Mouse (Mus musculus) layer of hippocampus, postnatal 25 days (tissue): ENCODE measurements around the gene Gm17545. TPM values are rescaled to one million over a fixed set of nuclear protein-coding genes. Genes with fewer than 3 reads are reported as not detected.
"Not testable (repeated sequence)": the region's sequence is repeated elsewhere in the genome, so short reads cannot be mapped to it uniquely, and the experiment has no call there.

Source experiments
- DNase-seq, 2 experiments: peaks; one replicate each; pipeline ENCODE4 v3.0.0; 2022; ENCODE audit warnings: mixed read lengths in 2 of 2, low spot score in 1 of 2; ENCODE audit errors: extremely low spot score in 1 of 2
- total RNA-seq, 2 experiments: library from RNA; stranded (reverse); gene quantifications; 2 replicates each; pipeline ENCODE4 v1.2.3; 2021

Gene Gm17545
- not detected for total RNA-seq

DNA sequence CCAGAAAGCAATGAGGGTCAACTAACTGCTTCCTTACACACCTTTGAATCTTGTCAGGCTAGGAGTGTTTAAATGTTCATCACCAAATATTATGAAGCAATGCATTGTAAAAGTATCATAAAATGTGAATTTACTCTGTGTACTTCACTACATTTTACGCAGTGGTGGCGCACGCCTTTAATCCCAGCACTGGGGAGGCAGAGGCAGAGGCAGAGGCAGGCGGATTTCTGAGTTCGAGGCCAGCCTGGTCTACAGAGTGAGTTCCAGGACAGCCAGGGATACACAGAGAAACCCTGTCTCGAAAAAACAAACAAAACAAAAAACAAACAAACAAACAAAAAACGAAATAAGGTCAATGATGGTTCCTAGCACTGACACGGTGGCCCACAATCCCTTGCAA is at the start of gene Gm17545:
TSS of gene Gm17545 (plus strand) at position 301 of the 400 bp plus-strand sequence.
- not testable (repeated sequence) for DNase-seq

DNA sequence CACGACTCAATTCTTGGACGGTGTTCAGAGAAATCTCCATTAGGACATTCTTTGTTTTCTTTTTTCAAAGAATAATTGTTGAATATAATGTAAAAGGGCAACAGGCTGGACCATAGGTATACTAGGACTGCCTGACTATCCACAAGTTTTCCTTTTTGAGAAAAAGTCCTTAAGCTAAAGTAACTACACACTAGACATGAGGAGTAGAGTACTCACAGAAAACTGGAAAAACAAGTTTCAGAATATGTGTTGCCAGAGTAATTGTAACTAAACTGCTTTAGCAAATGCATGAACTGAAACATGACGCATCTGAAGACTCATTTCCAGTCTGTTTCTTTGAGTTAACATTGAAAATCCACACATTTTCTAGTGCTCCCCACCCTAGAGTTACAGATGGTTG is 48.7 kb upstream of the Gm17545 start:
- no peak for DNase-seq

DNA sequence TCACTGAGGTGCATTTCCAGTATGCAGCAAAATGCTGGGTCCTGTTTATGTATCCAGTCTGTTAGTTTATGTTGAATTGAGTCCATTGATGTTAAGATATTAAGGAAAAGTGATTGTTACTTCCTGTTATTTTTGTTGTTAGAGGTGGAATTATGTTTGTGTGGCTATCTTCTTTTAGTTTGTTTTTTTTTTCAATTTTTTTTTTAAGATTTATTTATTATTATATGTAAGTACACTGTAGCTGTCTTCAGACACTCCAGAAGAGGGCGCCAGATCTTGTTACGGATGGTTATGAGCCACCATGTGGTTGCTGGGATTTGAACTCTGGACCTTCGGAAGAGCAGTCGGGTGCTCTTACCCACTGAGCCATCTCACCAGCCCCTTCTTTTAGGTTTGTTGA is 46.5 kb upstream of the Gm17545 start:
- DNase-seq = not testable (repeated sequence)

DNA sequence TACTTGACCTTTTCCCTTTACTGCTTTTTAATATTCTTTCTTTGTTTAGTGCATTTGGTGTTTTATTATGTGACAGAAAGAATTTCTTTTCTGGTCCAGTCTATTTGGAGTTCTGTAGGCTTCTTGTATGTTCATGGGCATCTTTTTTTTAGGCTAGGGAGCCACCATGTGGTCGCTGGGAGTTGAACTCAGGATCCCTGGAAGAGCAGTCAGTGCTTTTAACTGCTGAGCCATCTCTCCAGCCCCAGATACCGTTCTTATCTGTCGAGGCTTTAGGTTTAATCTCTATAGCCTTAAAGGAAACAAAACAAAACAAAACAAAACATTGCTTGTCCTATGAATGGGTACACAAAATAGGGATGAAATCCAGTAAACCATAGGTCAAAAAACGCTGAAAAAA is 45.7 kb upstream of the Gm17545 start:
- DNase-seq = peak in 1 of 2 experiments; percentile 26

DNA sequence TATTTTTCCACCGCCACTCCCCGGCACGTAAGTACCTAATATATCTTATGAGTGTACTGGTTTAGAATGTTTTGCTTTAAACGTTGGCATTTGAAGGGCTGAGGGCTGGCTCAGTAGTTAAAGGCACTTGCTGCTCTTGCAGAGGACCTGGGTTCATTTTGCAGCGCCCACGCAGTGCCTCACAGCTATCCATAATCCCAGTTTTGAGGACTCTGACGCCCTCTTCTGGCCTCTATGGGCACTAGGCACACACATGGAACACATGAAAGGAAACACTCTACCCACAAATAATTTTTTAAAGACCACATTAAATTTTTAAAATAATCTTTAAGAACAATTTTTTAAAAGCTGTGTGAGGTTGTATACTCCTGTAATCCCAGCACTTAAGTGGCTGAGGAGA is 44.6 kb upstream of the Gm17545 start:
- no peak for DNase-seq

DNA sequence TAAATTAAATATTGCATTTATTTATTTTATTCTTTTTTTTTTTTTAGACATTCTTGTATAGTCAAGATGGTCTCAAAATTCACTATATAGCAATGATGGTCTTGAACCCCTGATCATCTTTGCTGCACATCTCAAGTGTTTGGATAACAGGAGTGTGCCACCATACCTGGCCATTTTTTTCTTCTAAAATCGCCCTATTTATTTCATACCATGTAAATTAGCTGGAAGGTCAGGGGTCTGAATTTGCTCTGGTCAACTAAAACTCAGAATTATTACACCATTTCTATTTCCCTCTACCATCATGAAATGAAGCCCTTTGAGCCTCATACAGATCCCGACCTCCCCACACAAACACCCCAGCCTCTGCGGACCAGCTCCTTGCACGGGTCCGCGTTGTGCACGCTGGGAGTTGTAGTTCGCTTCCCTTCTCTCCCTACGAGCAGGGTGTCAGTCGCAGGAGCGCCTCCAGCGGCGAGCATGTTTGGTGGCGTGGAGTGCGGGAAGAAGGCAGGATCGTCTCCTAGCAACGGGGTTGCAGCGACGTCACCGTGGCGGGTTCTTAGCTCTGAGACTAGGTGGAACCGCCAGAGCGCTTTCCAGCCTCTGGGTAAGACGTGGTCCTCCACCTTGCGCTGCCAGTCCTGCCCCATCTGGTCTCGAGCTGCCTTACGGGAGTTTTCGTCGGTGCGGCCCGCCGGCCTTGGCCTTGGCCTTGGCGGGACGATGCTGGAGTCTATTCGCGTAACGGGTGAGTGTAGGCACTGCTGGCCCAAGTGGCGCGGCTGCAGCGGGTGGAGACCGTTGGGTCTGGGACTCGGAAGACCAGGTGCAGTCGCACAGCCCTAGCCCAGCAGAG is 42.9 kb upstream of the Gm17545 start, which contains the start of gene 9530077C05Rik:
TSS of gene 9530077C05Rik (plus strand) at position 512 of the 856 bp plus-strand sequence.
- peak; percentile 91 to 94 for DNase-seq

DNA sequence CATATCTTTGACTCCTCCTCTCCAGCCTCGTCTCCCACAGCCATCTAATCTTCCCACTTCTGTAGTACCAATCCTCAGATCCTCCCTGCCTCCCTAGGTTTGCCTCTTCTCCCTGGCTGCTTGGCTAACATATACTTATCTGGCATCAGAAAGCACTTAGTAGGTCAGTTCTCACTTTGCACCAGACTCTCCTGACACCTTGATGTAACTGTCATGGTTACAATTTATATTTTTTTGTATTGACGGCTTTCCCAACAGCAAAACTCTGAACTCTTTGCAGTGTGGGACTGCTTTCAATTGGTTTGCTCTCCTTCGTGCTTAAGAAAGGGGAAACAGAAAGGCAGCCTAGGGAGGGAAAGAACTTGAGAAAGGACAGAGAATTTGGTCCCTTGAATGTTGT is 37.9 kb upstream of the Gm17545 start:
- DNase-seq = no peak

DNA sequence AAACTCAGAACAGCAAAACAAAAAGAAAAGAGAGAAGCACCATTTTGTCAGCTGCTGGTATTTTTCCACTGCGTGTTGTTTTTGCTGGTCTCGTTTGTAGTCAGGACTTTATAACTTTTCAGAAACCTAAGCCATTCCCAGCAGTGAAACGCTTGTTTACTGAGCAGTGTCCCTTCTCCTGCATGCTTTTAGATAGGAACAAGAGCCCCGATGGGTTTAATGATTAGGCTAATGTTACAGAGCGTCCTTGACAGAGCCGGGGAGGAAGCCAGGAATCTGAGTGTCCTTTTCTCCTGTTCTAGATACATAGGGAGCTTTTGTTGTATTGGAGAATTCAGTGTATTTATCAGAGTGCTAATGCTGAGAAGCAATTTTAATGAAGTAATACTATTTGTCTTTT is 36.5 kb upstream of the Gm17545 start:
- DNase-seq = no peak

DNA sequence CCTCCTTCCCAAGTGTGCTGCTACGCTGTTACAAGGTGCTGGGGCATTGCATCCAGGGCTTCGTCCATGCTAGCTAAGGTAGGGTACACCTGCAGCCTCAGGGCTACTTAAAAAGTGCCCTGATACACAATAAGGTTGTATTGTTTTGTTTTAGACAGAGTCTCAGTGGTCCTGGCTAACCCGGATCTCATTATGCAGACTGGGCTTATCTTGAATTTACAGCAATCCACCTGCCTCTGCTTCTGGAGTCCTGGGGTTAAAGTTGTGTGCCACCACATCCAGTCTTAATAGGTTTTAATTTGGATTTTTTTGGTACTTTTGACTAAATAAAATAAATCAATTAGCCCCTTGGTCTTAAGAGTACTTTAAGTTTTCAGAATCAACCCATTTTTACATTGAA is 34.2 kb upstream of the Gm17545 start:
- no peak for DNase-seq

DNA sequence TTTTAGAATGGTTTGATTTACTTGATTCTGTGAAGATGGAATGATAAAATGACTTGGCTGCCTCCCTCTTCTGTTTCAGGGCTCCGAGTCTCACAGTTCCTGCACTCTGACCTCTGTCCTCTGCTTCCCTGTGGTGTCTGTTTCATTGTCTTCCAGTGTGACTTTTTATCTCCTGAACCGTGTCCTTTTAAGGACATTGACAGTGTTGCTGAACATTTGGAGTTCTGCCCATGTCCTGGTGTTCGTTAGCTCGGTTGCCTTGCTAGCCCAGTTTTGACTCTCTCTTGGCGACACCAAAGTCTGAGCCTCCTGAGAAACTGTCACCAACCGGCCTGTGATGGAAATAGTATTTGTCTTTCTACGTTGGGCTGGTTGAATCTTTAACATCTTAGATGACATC is 33.6 kb upstream of the Gm17545 start:
- no peak for DNase-seq

DNA sequence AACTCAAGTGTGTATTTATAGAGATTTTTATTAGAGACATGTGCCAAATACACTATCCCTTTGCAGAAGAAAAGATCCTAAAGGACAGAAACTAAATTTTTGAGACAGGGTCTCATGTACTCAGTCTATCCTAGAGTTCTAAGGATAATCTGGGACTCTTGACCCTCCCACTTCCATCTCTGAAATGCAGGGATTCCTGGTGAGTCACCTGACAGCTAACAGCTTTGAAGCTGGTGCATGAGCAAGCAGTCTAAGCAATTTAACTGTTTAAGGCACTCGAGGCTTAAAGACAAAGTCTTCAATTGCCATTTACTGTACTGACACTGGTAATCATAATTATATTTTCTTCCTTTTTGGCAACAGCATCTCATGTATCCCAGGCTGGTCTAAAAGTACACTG is 31.5 kb upstream of the Gm17545 start:
- no peak for DNase-seq

DNA sequence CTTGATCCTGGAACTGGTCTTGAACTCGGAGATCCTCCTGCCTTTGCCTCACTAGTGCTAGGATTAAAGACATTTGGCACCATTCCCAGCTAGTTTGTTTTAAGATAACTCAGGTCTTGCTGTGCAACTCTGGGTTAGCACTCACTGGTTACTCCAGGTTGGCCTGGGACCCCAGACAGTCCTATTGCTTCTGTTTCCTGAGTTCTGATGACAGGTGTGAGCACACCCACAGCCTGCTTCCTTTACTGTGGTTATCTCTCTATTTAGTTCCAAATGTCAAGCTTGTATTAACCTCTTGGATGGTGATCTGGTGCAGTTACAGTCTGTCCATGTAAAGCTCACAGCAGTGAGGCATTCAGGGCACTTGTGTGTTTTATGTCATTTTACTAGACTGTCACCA is 30.6 kb upstream of the Gm17545 start:
- no peak for DNase-seq

DNA sequence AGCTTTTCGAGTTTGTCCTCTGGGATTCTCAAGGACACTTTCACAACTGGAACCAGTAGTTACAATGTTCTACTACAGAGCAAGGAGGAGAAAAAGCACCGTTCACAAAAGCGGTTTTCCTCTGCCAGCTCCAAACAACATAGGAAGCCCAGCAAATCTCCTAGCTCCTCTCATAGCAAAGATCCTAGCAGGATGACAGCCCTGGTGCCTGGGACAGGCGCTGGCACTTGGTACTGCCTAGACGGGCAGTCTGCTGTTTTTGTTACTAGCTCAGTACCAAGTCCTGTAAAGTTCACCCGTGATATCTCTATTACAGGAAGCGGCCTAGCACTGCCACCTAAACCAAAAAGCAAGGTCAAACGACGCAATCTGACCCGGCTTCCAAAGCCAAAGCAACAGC is 29.9 kb upstream of the Gm17545 start:
- DNase-seq = no peak

DNA sequence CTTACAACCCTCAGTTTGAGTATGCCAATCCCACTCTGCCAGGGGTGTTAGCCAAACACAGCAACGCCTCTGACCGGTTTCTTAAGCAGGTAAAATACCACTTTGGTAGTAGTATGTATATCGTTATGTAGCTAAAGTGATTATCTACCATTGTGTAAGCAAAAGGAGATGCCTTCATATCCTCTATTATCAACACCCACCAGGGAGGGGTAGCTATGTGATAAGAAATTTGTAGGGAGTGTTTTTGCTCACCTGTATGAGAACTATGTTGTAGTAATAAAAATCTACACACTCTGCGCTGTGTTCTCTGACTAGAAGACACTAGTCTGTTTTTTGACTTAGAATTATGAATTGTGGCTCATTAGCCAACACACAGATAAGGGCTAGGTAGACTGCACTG is 29.4 kb upstream of the Gm17545 start:
- DNase-seq = no peak

DNA sequence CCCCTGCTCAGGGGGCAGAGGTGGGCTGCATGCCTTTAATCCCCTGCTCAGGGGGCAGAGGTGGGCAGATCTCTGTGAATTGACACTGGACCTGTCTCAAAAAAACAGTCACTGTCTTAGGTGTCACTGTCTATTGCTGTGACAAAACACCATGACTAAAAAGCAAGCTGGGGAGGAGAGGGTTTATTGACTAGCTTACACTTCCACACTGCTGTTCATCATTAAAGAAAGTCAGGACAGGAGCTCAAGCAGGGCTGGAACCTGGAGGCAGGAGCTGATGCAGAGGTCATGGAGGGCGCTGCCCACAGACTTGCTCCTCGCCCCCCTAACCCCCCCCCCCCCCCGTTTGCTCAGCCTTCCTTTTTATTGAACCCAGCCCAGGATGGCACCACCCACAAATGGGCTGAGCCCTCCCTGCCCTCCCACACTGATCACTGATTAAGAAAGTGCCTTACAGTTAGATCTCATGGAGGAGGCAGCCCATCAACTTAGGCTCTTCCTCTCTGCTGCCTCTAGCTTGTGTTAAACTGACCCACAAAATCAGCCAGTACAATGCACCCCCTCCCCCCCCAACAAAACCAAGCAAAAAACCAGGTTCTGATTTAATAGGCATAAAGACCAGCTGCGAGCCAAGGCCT is 25.9 kb upstream of the Gm17545 start:
- no peak for DNase-seq

DNA sequence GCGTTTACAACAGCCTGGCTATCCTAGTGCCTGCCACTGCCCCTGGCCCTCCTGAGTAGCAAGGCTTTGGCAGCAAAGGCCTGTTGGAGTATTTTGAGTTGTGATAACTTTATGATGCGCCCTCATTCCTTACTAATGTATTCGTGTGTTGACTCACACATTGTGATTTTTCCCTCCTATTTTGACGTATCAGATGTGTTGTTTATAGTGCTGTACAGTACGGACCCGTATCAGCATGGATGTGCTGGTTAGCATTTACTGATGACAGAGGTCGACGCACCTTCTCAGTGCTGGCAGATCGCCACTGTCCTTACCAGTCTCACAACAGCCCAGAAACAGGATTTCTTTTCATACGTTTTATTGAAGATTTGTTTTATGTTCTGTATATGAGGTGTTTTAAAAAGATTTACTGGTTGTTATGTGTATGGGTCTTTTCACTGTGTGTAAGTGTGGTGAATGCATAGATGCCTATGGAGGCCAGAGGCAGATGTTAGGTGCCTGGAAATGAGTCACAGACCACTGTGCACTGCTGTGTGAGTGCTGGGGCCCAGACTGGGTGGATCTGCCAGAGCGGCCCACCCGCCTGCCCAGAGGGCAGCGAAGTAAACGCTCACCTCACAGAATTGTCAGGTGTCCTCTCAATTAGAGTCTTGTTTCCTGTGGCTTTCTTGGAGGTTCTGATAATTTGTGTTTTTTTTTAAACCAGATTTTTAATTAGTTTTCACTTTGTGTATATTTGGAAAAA is 25.3 kb upstream of the Gm17545 start:
- no peak for DNase-seq

DNA sequence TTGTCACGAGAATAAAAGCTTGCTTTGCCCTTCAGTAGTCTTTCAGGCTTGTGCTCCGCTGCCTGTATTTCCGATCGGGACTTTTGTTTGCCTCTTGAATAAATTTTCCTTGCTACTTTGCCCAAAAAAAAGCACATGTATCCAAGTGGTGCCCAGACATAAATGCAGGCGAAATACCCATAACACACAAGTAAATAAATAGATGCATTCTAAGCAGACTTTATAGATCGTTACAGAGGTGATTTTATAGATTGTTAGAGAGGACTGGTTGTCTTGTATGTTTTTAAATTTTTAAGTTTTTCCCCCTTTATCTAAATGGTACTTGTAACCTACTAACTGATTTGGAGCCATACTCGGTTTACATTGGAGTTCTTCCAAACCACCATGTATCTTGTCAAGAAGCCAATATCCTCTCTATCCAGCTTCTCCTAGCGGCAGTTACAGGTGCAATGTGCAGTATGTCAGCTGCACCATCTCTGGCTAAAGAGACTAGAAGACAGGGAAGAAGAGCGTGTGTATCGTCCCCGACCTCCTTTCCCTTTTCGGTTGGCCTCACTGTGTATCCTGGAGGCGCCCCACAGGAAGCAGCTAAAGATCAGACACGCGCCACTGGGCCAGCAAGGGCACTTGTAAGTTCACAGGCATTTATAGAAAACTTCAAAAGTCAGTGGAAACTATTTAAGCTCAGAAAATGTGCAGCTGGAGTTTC is 24.4 kb upstream of the Gm17545 start:
- DNase-seq = no peak

DNA sequence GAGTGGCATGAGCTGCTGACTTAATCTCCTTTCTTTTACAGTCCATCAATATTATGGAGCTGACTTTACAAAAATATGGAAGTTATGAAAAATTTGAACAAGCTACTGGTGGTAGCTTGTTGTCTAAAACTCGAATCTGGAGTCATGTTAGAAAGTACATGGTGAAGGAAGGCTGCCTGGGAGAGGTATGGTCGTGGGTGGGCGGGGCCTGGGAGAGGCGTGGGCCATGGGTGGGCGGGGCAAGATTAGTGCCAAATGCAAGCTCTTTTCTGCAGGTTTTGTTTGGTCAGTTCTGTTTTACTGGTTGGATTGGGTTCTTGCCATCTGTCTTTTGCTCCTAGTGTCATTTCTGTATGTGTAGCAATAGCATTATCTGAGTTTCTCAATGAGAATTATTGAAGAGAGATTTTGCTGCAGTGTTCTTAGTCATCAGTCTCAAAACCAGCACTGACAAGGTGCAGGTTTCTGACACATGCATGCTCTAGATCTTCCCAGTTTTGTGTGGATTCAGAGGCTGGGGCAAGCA is 23.7 kb upstream of the Gm17545 start:
- no peak for DNase-seq

DNA sequence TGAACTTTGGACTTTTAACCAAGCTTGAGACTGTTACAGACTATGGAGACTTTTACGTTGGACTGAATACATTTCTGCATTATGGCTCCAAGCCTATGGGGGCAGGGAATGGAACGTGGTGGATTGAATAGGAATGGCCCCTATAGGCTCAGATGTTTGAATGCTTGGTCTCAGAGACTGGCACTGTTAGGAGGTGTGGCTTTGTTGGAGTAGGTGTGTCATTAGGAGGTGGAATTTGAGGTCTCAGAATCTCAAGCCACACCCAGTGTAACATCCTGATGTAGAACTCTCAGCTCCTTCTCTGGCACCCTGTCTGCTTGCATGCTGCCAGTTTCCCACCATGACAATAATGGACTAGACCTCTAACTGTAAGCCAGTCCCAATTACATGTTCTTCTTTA is 20.9 kb upstream of the Gm17545 start:
- no peak for DNase-seq

DNA sequence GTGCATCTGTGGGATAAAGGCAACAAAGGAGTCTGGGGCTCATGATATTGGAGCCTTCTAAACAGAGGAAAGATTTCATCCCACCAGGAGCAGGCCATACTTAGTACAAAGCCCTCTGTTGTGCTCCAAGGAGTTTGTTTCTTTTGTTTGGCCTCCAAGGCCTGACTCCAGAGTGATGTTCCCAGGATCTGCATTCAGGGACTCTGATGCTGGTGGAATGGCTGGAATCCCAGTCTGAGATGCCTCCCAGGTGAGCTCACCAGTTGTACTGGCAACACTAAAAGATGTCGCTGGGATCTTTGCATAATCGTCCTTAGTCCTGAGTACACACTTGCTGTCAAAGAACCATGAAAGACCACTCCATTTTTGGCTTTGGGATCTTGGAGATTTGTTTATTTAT is 20.0 kb upstream of the Gm17545 start:
- DNase-seq = no peak
